7 mouse cellular contexts compared by ENCODE assay signal in genomic region chr4:53218291-53218640, GRCm38 (mm10). TPM values are rescaled to one million over a fixed set of nuclear protein-coding genes. Genes with fewer than 3 reads are reported as not detected.
A peak's percentile ranks its signal among the peaks of the same experiment; 100 is the strongest.
DNase-seq lines count a peak whose midpoint lies in the region; ATAC-seq and TF ChIP-seq lines count a peak whose summit lies in the region.

No protein-coding gene starts in this region.

- H3K4me3 ChIP-seq in testis, adult 2 months (ENCODE audit: control insufficient read depth, low read depth, low read length), result peak overlapping the region; percentile 62
- H3K4me3 ChIP-seq in hindbrain, embryonic 11.5 days (ENCODE audit: low read depth, low read length), result peak overlapping the region; percentile 50

- H3K4me2 ChIP-seq in hindbrain, embryonic 11.5 days (replicated peaks; ENCODE audit: low read depth, low read length), result peak overlapping the region; percentile 85

- H3K9ac ChIP-seq in hindbrain, embryonic 11.5 days (ENCODE audit: low read depth, low read length), result no peak overlapping the region

- 51% methylated on average over 5 of the region's 5 CpGs for WGBS in hindbrain, embryonic 11.5 days

- no peaks in the 10 kb centered on the region for H3K36me3 ChIP-seq in testis, adult 2 months (ENCODE audit: control insufficient read depth, insufficient read depth, low read length)
- no peaks in the 10 kb centered on the region for H3K36me3 ChIP-seq in hindbrain, embryonic 11.5 days (ENCODE audit: control insufficient read depth, insufficient read depth, low read length)

- TF ChIP-seq POLR2A in testis, adult 2 months (IDR thresholded peaks at IDR 0.05; ENCODE audit: control insufficient read depth, low read depth, low read length), result no peak

- H3K4me1 ChIP-seq in testis, adult 2 months (ENCODE audit: control insufficient read depth, insufficient read depth, low read length), result peaks cover 12% of the 10 kb centered on the region
- peaks cover 2% of the 10 kb centered on the region; the same call in 1 of the 2 replicates for H3K4me1 ChIP-seq in hindbrain, embryonic 11.5 days (replicated peaks; ENCODE audit: control insufficient read depth, insufficient read depth, low read length)

- ATAC-seq in hindbrain, embryonic 11.5 days (ENCODE audit: low FRiP score), result no peak
- ATAC-seq in megakaryocyte, adult 5-6 weeks (ENCODE audit: poor library complexity, severe bottlenecking), result peak; percentile 56; the same call in 1 of the 2 replicates

- intact Hi-C loops in left cerebral cortex, postnatal 14 days (cut with DNase I), result no loop called here

- no peak for TF ChIP-seq CTCF in testis, adult 2 months (IDR thresholded peaks at IDR 0.05; ENCODE audit: control insufficient read depth, insufficient read depth, insufficient replicate concordance, low read depth, low read length)

- H3K27ac ChIP-seq in testis, adult 2 months (ENCODE audit: control insufficient read depth, insufficient read depth, low read depth, low read length), result peak overlapping the region; percentile 30
- no peak overlapping the region; the same call in 1 of the 2 replicates for H3K27ac ChIP-seq in hindbrain, embryonic 11.5 days (ENCODE audit: low read depth, low read length)

- H3K9me3 ChIP-seq in hindbrain, embryonic 11.5 days (ENCODE audit: control insufficient read depth, low read length), result no peaks in the 10 kb centered on the region

- DNase-seq in testis, postnatal 14 days (ENCODE audit: low spot score), result no peak
- no peak for DNase-seq in hindbrain, embryonic 11.5 days (ENCODE audit: low spot score)
- DNase-seq in frontal cortex, adult 2 months (ENCODE audit: extremely low spot score in 1 of 2, low spot score in 1 of 2), result no peak
- DNase-seq in cerebellum, adult 11-12 months, result no peak
- DNase-seq in left cerebral cortex, postnatal 14 days (ENCODE audit: low spot score in 2 of 2), result no peak

- no peaks in the 10 kb centered on the region for H3K27me3 ChIP-seq in testis, adult 2 months (ENCODE audit: control insufficient read depth, insufficient read depth, low read length)
- H3K27me3 ChIP-seq in hindbrain, embryonic 11.5 days (ENCODE audit: control insufficient read depth, insufficient read depth, low read length), result no peaks in the 10 kb centered on the region

RNA-seq across cellular contexts. Expression of gene Abca1, which starts 58.6 kb away (rescaled TPM):
- 5.0 and 9.8 TPM in 2 replicates for polyA plus RNA-seq in testis, adult 2 months (2012; rRNA removed)
- 6.1 and 7.5 TPM in 2 replicates for polyA plus RNA-seq in hindbrain, embryonic 11.5 days (2014; fragmentation: Nextera tagmentation; extraction: Ambion mirVana)
- total RNA-seq in megakaryocyte, adult 5-6 weeks (2015), result 1.2 and 1.8 TPM in 2 replicates
- total RNA-seq in megakaryocyte, adult 5-6 weeks (2017), result 2.5 and 3.4 TPM in 2 replicates
- polyA plus RNA-seq in frontal cortex, adult 2 months (2012; rRNA removed), result 14.6 and 17.3 TPM in 2 replicates
- 10 to 100 TPM; 23.2 to 23.5 TPM for total RNA-seq in left cerebral cortex, postnatal 14 days (2021)
